Mouse (Mus musculus) forebrain, embryonic 12.5 days (tissue): ENCODE measurements around the gene H2-M10.5. TPM values are rescaled to one million over a fixed set of nuclear protein-coding genes. Genes with fewer than 3 reads are reported as not detected.

Experiments
- ATAC-seq: fragments of 200-750 bp; cut with Nextera tagmentation; 2 replicates; pipeline ENCODE4 v1.8.0; 2017; ENCODE audit warnings: moderate TSS enrichment; ENCODE audit not compliant: low FRiP score
- H3K27ac ChIP-seq: fragments of 300-500 bp; sonication (generic); 2 replicates; pipeline ENCODE4 v1.5.1; 2016; ENCODE audit warnings: mild to moderate bottlenecking
- H3K27me3 ChIP-seq: fragments of 300-500 bp; sonication (generic); 2 replicates; pipeline ENCODE4 v1.6.1; 2016; ENCODE audit warnings: mild to moderate bottlenecking
- H3K36me3 ChIP-seq: fragments of 300-500 bp; sonication (generic); replicated peaks from 2 replicates; pipeline ENCODE4 v1.6.1; 2016; ENCODE audit warnings: mild to moderate bottlenecking
- H3K4me1 ChIP-seq: fragments of 300-500 bp; sonication (generic); 2 replicates; pipeline ENCODE4 v1.6.1; 2016
- H3K4me2 ChIP-seq: fragments of 300-500 bp; sonication (generic); 2 replicates; pipeline ENCODE4 v1.6.1; 2016; ENCODE audit warnings: mild to moderate bottlenecking, moderate library complexity
- H3K4me3 ChIP-seq: fragments of 300-500 bp; sonication (generic); replicated peaks from 2 replicates; pipeline ENCODE4 v1.5.1; 2016; ENCODE audit warnings: mild to moderate bottlenecking
- H3K9ac ChIP-seq: fragments of 300-500 bp; sonication (generic); 2 replicates; pipeline ENCODE4 v1.6.1; 2016; ENCODE audit warnings: mild to moderate bottlenecking
- H3K9me3 ChIP-seq: fragments of 300-500 bp; sonication (generic); 2 replicates; pipeline ENCODE4 v1.6.1; 2016
- WGBS: fragments of 180-500 bp; shearing (Covaris S2); methylation state at CpG from one replicate; pipeline ENCODE4 v1.1.7; 2016; 5-methylcytosine and 5-hydroxymethylcytosine counted together
- polyA plus RNA-seq: library from polyadenylated mRNA; unstranded; fragments of >200 nt; fragmentation: Nextera tagmentation; extraction: Ambion mirVana; gene quantifications from 2 replicates; pipeline ENCODE4 v1.2.1, GENCODE M21; 2016

H2-M10.5 gene
- polyA plus RNA-seq, 1 experiment from 2014 or later = not detected

GRCm38 (mm10) chr17:36825525-36825924 is 52.8 kb downstream of the H2-M10.5 start:
- H3K4me3 ChIP-seq = no peak overlapping the region
- no peak overlapping the region for H3K9ac ChIP-seq
- H3K4me1 ChIP-seq = no peaks in the 10 kb centered on the region
- WGBS = 21% methylated on average over 4 of the region's 4 CpGs
- no peaks in the 10 kb centered on the region for H3K9me3 ChIP-seq
- H3K4me2 ChIP-seq = no peak overlapping the region
- ATAC-seq = no peak
- peaks cover 6% of the 10 kb centered on the region; the same call in 1 of the 2 replicates for H3K27me3 ChIP-seq
- H3K27ac ChIP-seq = no peak overlapping the region
- H3K36me3 ChIP-seq = no peaks in the 10 kb centered on the region

Other genes starting within 250 kb of the H2-M10.5 start
- not detected in 2 replicates for gene H2-M11, start 225.8 kb upstream of the H2-M10.5 start, polyA plus RNA-seq
- not detected in 2 replicates for gene H2-M9, start 130.2 kb upstream of the H2-M10.5 start, polyA plus RNA-seq
- gene H2-M1, start 100.7 kb upstream of the H2-M10.5 start, polyA plus RNA-seq = not detected in 2 replicates
- not detected in 2 replicates for gene H2-M10.6, start 39.3 kb downstream of the H2-M10.5 start, polyA plus RNA-seq
- 38.7 and 44.0 TPM in 2 replicates for gene Trim26, start 64.2 kb downstream of the H2-M10.5 start, polyA plus RNA-seq
- gene Trim15, start 94.3 kb downstream of the H2-M10.5 start, polyA plus RNA-seq = 0.14 and 0.24 TPM in 2 replicates
- gene Trim10, start 96.7 kb downstream of the H2-M10.5 start, polyA plus RNA-seq = 4.7 and 7.1 TPM in 2 replicates
- not detected in 2 replicates for gene Trim40, start 117.2 kb downstream of the H2-M10.5 start, polyA plus RNA-seq
- not detected in 2 replicates for gene Trim31, start 125.2 kb downstream of the H2-M10.5 start, polyA plus RNA-seq
- gene Rnf39, start 170.0 kb downstream of the H2-M10.5 start, polyA plus RNA-seq = 0.47 TPM in 1 of 2 replicates, not detected in the other
- gene Ppp1r11, start 178.8 kb downstream of the H2-M10.5 start, polyA plus RNA-seq = 136 and 146 TPM in 2 replicates
- gene Znrd1, start 185.6 kb downstream of the H2-M10.5 start, polyA plus RNA-seq = 79.5 and 86.7 TPM in 2 replicates
- gene Znrd1as, start 185.7 kb downstream of the H2-M10.5 start, polyA plus RNA-seq = 7.1 and 7.7 TPM in 2 replicates
- gene 2410137M14Rik, start 208.3 kb downstream of the H2-M10.5 start, polyA plus RNA-seq = not detected in 2 replicates
- 1.3 and 1.6 TPM in 2 replicates for gene H2-M5, start 216.6 kb downstream of the H2-M10.5 start, polyA plus RNA-seq
- 193 and 197 TPM in 2 replicates for gene Zfp57, start 228.3 kb downstream of the H2-M10.5 start, polyA plus RNA-seq